Mouse (Mus musculus): Measurements from ENCODE around the gene Ppp4r4. TPM values are rescaled to one million over a fixed set of nuclear protein-coding genes. Genes with fewer than 3 reads are reported as not detected.

The Ppp4r4 gene
- under 1 TPM in 1 of 2 experiments, not detected in 1; 0.26 TPM for total RNA-seq (2023)

DNA sequence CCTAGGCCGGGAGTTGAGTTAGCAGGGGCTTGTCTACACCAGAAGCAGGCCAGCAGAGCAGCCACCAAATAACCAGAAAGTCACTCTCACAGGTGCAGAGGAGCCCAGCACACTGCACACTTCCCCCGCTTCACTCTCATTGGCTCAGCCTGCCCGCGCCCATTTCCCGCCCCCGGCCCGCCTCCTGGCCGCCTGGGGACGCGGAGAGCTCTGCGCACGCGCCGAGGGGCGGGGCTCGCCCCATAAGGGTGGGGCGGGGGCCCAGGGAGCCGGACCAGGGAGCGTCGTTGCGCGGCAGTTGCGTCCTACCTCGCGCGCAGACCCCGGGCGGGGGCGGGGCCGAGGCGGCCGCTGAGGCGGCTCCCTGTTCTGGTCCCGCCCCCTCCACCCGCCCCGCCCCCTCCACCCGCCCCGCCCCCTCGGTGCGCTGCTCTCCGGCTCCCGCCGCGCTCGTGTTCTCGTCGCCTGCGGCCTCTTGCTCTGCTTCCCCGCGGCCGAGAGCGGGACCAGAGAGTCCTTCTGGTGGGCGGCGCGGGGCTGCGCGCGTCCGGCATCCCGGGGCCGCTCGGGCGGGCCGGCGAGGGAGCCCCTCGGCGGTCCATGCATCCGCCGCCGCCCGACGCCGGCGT lies at the start of gene Ppp4r4:
TSS of gene Ppp4r4 (plus strand) at position 264 of the 629 bp plus-strand sequence.

DNA sequence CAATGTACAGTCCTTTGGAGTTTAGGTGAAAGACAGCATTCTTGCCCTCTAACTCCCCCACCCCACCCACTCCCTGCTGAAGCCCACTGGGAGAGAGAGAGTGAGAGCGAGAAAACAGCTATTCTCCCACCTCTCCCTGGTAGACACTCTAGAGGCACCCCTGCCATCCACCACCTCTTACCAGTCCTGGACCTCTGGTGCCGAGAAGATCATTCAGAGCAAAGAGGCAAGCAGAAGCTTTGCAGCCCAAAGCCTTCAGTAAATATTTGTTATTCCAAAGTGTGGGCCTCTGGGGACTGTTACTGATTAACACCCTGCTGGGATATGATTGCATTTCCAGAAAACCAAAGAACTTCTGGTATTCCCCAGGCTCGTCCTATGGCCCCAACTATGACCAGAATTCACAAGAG lies 99.1 kb downstream of the Ppp4r4 start, which contains the start of gene Serpina10:
TSS of gene Serpina10 (minus strand) at position 242 of the 410 bp plus-strand sequence.

DNA sequence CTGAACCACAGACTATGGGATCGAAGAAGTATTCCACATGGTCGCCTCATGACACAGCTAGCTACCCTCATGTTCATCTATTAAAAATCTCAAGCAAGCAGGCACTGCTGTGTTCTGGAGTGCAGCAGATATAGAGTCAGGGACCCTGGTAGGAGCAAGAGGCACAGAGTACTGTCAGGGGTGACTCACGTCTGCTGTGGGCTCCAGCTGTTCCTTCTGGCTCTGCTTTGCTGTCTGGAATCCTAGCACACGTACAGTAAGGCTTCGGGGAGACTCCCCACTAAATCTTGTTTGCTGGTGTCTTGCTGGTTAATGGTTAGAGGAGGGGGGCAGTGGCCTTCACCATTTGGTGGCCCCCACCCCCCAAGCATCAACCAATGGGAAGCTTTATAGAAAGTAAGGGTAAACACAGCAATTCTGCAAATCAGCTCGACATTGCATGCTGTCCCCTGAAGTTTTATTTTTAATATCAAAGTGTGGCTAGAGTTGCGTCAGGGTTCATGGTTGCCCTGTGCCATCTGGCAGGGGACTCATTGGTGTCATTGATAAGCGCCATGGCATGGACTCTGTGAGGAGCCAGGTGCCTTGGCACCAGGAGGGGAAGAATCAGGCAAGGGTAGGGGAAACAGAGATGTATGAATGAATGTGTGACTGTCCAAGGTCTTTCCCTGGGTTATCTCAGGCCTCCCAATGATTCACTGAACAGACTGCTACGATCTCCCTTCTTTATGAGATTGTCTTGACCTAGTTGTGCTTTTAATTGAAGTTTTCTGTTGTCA lies 125.0 kb downstream of the Ppp4r4 start, which contains the start of gene Serpina6:
TSS of gene Serpina6 (minus strand) at position 365 of the 779 bp plus-strand sequence.

Other genes with a start within 250 kb of the Ppp4r4 start
- gene Fam181a, start 221.3 kb upstream of the Ppp4r4 start, total RNA-seq (2023): not detected
- 10 to 100 TPM; 21.8 to 33.1 TPM for gene Asb2, start 176.3 kb upstream of the Ppp4r4 start, total RNA-seq (2023)
- 10 to 100 TPM in 1 of 2 experiments, 1 to 10 TPM in 1; 5.5 to 10.1 TPM for gene Otub2, start 143.6 kb upstream of the Ppp4r4 start, total RNA-seq (2023)
- gene 9330161L09Rik, start 124.5 kb upstream of the Ppp4r4 start, total RNA-seq (2023): 10 to 100 TPM in 1 of 2 experiments, 1 to 10 TPM in 1; 8.2 to 11.0 TPM
- gene Ddx24, start 106.5 kb upstream of the Ppp4r4 start, total RNA-seq (2023): 100 to 1,000 TPM; 196 to 208 TPM
- 100 to 1,000 TPM in 1 of 2 experiments, 10 to 100 TPM in 1; 85.5 to 107 TPM for gene Ifi27, start 98.1 kb upstream of the Ppp4r4 start, total RNA-seq (2023)
- gene Ifi27l2a, start 88.6 kb upstream of the Ppp4r4 start, total RNA-seq (2023): 100 to 1,000 TPM; 143 to 206 TPM
- not detected for gene Ifi27l2b, start 75.1 kb upstream of the Ppp4r4 start, total RNA-seq (2023)
- not detected for gene Serpina10, start 99.2 kb downstream of the Ppp4r4 start, total RNA-seq (2023)
- not detected for gene Serpina6, start 124.9 kb downstream of the Ppp4r4 start, total RNA-seq (2023)
- gene Serpina16, start 143.9 kb downstream of the Ppp4r4 start, total RNA-seq (2023): not detected
- not detected for gene Serpina1f, start 163.2 kb downstream of the Ppp4r4 start, total RNA-seq (2023)
- not detected for gene Serpina1d, start 241.3 kb downstream of the Ppp4r4 start, total RNA-seq (2023)